Mouse (Mus musculus): ENCODE results near the gene Ilf3. TPM values are rescaled to one million over a fixed set of nuclear protein-coding genes. Genes with fewer than 3 reads are reported as not detected.
A peak's percentile ranks its signal among the peaks of the same experiment; 100 is the strongest.

Gene Ilf3
- polyA plus RNA-seq, 1 experiment from 2014 or later = 297 TPM

DNA sequence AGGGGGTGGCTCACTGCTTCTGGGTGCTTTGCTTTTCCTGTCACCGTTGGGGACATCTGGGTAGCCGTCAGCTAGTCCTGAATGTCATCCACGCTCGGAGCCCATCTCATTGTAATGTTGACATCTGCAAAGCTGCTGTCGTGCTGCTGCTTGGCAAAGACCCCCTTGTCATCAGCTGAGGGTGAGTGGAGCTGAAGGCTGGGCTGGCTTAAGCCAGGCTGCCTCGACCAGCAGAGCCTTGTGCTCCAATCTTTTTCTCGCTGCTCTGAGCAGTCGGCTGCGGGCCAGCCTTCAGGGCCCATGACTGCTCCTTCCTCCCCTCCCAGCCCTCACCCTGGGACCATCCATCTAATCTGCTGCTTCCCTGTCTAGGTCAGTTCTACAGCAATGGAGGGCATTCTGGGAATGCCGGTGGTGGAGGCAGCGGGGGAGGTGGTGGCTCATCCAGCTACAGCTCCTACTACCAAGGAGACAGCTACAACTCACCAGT is 35.1 kb downstream of the Ilf3 start:
- Histone ChIP-seq H3K9ac (ENCODE audit: low read length) (no peak overlapping the region), H3K27me3 (ENCODE audit: control insufficient read depth, insufficient read depth, low read length) (no peaks in the 10 kb centered on the region), H3K4me1 (replicated peaks; ENCODE audit: control insufficient read depth, insufficient read depth, low read length) (no peaks in the 10 kb centered on the region), H3K9me3 (ENCODE audit: control insufficient read depth, low read length) (no peaks in the 10 kb centered on the region), H3K27ac (ENCODE audit: low read depth, low read length) (no peak overlapping the region), H3K4me2 (ENCODE audit: low read depth, low read length, severe bottlenecking) (no peak overlapping the region), H3K4me3 (ENCODE audit: low read depth, low read length) (no peak overlapping the region), H3K36me3 (ENCODE audit: control insufficient read depth, insufficient read depth, low read length) (peaks cover 45% of the 10 kb centered on the region)
- 92% methylated on average over 11 of the region's 11 CpGs for WGBS
- no peak for ATAC-seq (replicated peaks; ENCODE audit: low FRiP score)
- no peak for DNase-seq (ENCODE audit: low spot score)

GRCm38 (mm10) chr9:21403745-21404144 is 36.1 kb downstream of the Ilf3 start:
- Histone ChIP-seq H3K27me3 (ENCODE audit: control insufficient read depth, insufficient read depth, low read length) (no peaks in the 10 kb centered on the region), H3K9me3 (ENCODE audit: control insufficient read depth, low read length) (no peaks in the 10 kb centered on the region), H3K4me1 (replicated peaks; ENCODE audit: control insufficient read depth, insufficient read depth, low read length) (no peaks in the 10 kb centered on the region), H3K27ac (ENCODE audit: low read depth, low read length) (no peak overlapping the region), H3K9ac (ENCODE audit: low read length) (no peak overlapping the region), H3K4me3 (ENCODE audit: low read depth, low read length) (no peak overlapping the region), H3K36me3 (ENCODE audit: control insufficient read depth, insufficient read depth, low read length) (peaks cover 42% of the 10 kb centered on the region), H3K4me2 (ENCODE audit: low read depth, low read length, severe bottlenecking) (no peak overlapping the region)
- WGBS = 91% methylated on average over 5 of the region's 5 CpGs
- DNase-seq (ENCODE audit: low spot score) (no peak), ATAC-seq (replicated peaks; ENCODE audit: low FRiP score) (no peak)

DNA sequence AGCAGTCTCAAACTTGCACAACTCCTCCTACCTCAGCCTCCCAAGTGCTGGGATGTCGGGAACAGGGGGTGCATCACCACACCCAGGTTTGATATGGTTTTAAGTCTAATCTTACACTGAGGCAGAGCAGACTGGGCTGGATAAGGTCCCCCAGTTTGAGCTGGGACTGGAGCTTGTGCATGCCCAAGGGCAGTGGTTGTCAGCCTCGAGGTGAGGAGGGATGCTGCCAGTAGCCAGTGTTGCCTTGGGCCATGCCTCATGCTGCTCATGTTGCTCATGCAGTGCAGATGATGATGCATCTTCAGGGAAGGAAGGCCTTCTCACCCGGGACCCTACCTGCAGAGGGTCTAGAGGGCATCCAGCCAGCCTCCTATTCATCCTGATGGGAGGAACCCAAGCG is 37.9 kb downstream of the Ilf3 start:
- no peaks in the 10 kb centered on the region for H3K27me3 ChIP-seq (ENCODE audit: control insufficient read depth, insufficient read depth, low read length)
- DNase-seq (ENCODE audit: low spot score) (no peak), ATAC-seq (replicated peaks; ENCODE audit: low FRiP score) (no peak)
- H3K4me2 ChIP-seq (ENCODE audit: low read depth, low read length, severe bottlenecking) = no peak overlapping the region
- no peaks in the 10 kb centered on the region for H3K9me3 ChIP-seq (ENCODE audit: control insufficient read depth, low read length)
- WGBS = 83% methylated on average over 4 of the region's 4 CpGs
- 0 out of 2 replicates have a peak, but pooled peaks cover 2% of the 10 kb centered on the region for H3K4me1 ChIP-seq (replicated peaks; ENCODE audit: control insufficient read depth, insufficient read depth, low read length)
- no peak overlapping the region for H3K27ac ChIP-seq (ENCODE audit: low read depth, low read length)
- H3K9ac ChIP-seq (ENCODE audit: low read length) = no peak overlapping the region
- peaks cover 30% of the 10 kb centered on the region; the same call in 1 of the 2 replicates for H3K36me3 ChIP-seq (ENCODE audit: control insufficient read depth, insufficient read depth, low read length)
- H3K4me3 ChIP-seq (ENCODE audit: low read depth, low read length) = no peak overlapping the region

- Histone ChIP-seq H3K27me3 (ENCODE audit: control insufficient read depth, insufficient read depth, low read length) (no peaks in the 10 kb centered on the region), H3K36me3 (ENCODE audit: control insufficient read depth, insufficient read depth, low read length) (peaks cover 22% of the 10 kb centered on the region; the same call in 1 of the 2 replicates), H3K9me3 (ENCODE audit: control insufficient read depth, low read length) (no peaks in the 10 kb centered on the region), H3K27ac (ENCODE audit: low read depth, low read length) (no peak overlapping the region), H3K4me2 (ENCODE audit: low read depth, low read length, severe bottlenecking) (no peak overlapping the region), H3K9ac (ENCODE audit: low read length) (no peak overlapping the region), H3K4me1 (replicated peaks; ENCODE audit: control insufficient read depth, insufficient read depth, low read length) (peaks cover 2% of the 10 kb centered on the region; the same call in 1 of the 2 replicates), H3K4me3 (ENCODE audit: low read depth, low read length) (no peak overlapping the region)
- ATAC-seq (replicated peaks; ENCODE audit: low FRiP score) = no peak
- DNase-seq (ENCODE audit: low spot score) = no peak
- WGBS = 29% methylated on average over 4 of the region's 4 CpGs
Measured at GRCm38 (mm10) chr9:21407951-21408350, 40.3 kb downstream of the Ilf3 start.

DNA sequence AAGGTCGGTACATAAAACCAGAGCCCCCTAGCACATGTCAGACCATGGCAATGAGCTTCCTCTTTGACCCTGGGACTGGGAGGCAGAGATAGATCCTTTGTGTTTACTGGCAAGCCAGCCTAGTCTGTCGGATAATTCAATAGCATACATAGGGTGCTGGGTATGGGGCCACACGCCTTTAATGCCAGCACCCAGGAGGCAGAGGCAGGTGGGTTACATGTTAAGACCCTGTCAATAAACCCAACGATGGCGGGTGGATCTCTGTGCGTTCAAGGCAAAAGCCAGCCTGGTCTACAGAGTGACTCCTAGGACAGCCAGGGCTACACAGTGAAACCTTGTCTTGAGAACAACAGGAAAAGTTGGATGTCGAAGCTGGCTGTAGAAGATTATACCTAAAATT is 41.0 kb downstream of the Ilf3 start:
- peaks cover 17% of the 10 kb centered on the region; the same call in 1 of the 2 replicates for H3K36me3 ChIP-seq (ENCODE audit: control insufficient read depth, insufficient read depth, low read length)
- H3K27ac ChIP-seq (ENCODE audit: low read depth, low read length) = no peak overlapping the region
- no peaks in the 10 kb centered on the region for H3K27me3 ChIP-seq (ENCODE audit: control insufficient read depth, insufficient read depth, low read length)
- H3K9ac ChIP-seq (ENCODE audit: low read length) = no peak overlapping the region
- DNase-seq (ENCODE audit: low spot score) = no peak
- H3K4me3 ChIP-seq (ENCODE audit: low read depth, low read length) = no peak overlapping the region
- H3K4me2 ChIP-seq (ENCODE audit: low read depth, low read length, severe bottlenecking) = no peak overlapping the region
- H3K4me1 ChIP-seq (replicated peaks; ENCODE audit: control insufficient read depth, insufficient read depth, low read length) = peaks cover 2% of the 10 kb centered on the region; the same call in 1 of the 2 replicates
- no peak for ATAC-seq (replicated peaks; ENCODE audit: low FRiP score)
- WGBS = 77% methylated on average over 7 of the region's 7 CpGs
- no peaks in the 10 kb centered on the region for H3K9me3 ChIP-seq (ENCODE audit: control insufficient read depth, low read length)

DNA sequence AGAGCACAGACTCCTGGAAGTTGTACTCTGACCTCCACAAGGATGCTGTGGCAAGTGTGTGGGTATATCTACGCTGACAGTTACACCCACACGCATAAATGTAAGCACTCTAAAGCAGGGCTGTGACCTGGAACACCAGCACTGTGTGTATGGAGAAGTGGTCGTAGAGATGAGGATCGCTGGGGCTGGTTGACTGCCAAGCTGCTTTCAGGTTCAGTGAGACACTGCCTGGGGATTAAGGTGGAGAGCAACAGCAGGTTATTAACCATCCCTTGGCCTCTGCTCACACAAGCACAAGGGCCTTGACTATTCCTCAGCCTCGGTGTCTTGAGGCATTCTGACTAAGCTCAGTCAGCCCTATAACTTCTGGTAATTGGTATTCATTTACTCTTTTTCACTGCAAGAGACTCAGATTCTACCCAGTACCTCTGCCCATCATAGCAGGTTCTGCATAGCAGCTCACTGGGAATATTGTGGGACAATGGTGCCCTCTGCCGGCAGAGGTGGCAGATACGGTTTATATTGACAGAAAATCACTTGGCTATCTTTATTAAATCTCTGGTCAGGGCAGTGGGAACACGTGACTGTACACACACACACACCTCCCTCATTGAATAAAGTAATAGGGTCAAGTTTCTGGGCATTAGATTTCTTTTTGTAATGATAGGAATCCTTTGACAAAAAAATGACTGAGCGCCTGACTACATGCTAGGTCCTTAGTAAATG is 42.1 kb downstream of the Ilf3 start:
- no peaks in the 10 kb centered on the region for H3K9me3 ChIP-seq (ENCODE audit: control insufficient read depth, low read length)
- 0 out of 2 replicates have a peak, but pooled peaks have one; percentile 11 for ATAC-seq (replicated peaks; ENCODE audit: low FRiP score)
- DNase-seq (ENCODE audit: low spot score) = peak; percentile 88
- 39% methylated on average over 9 of the region's 9 CpGs for WGBS
- H3K4me3 ChIP-seq (ENCODE audit: low read depth, low read length) = no peak overlapping the region
- no peaks in the 10 kb centered on the region for H3K27me3 ChIP-seq (ENCODE audit: control insufficient read depth, insufficient read depth, low read length)
- no peak overlapping the region for H3K9ac ChIP-seq (ENCODE audit: low read length)
- H3K36me3 ChIP-seq (ENCODE audit: control insufficient read depth, insufficient read depth, low read length) = peaks cover 9% of the 10 kb centered on the region; the same call in 1 of the 2 replicates
- peaks cover 2% of the 10 kb centered on the region; the same call in 1 of the 2 replicates for H3K4me1 ChIP-seq (replicated peaks; ENCODE audit: control insufficient read depth, insufficient read depth, low read length)
- H3K27ac ChIP-seq (ENCODE audit: low read depth, low read length) = no peak overlapping the region
- H3K4me2 ChIP-seq (ENCODE audit: low read depth, low read length, severe bottlenecking) = no peak overlapping the region

GRCm38 (mm10) chr9:21411669-21412550 is 44.2 kb downstream of the Ilf3 start, which contains the start of gene Qtrt1:
Gene Qtrt1, plus strand, starts transcription at chr9:21411837.
- H3K9ac ChIP-seq (ENCODE audit: low read length) = peak within 1 kb of the TSS; percentile 81
- H3K4me2 ChIP-seq (ENCODE audit: low read depth, low read length, severe bottlenecking) = peak within 1 kb of the TSS; percentile 81
- 2% methylated on average over 53 of the region's 53 CpGs for WGBS
- no peaks in the 10 kb centered on the region for H3K9me3 ChIP-seq (ENCODE audit: control insufficient read depth, low read length)
- peaks cover 2% of the 10 kb centered on the region; the same call in 1 of the 2 replicates for H3K4me1 ChIP-seq (replicated peaks; ENCODE audit: control insufficient read depth, insufficient read depth, low read length)
- no peaks in the 10 kb centered on the region for H3K27me3 ChIP-seq (ENCODE audit: control insufficient read depth, insufficient read depth, low read length)
- peak within 1 kb of the TSS; percentile 12; the same call in 1 of the 2 replicates for H3K27ac ChIP-seq (ENCODE audit: low read depth, low read length)
- peak within 1 kb of the TSS; percentile 75 for H3K4me3 ChIP-seq (ENCODE audit: low read depth, low read length)
- DNase-seq (ENCODE audit: low spot score) = peak; percentile 92
- peaks cover under 1% of the 10 kb centered on the region; the same call in 1 of the 2 replicates for H3K36me3 ChIP-seq (ENCODE audit: control insufficient read depth, insufficient read depth, low read length)
- ATAC-seq (replicated peaks; ENCODE audit: low FRiP score) = peak; percentile 96

DNA sequence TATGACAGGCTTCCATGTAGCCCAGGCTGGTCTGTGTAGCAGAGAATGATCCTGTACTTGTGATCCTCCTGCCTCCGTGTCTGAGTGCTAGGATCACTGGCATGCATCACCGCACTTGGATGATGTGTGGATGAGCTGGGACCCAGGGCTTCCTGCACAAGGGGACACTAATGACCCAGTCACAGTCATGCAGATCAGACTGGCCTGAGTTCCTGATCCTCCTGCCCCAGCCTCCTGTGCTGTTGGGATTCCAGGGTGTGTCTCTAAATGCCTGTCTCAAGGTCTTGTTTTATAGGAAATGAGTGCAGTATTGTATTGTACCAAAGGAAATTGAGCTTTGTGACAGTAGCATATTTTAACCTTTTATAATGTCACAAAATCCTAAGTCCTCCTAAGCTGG is 50.2 kb downstream of the Ilf3 start:
- Histone ChIP-seq H3K9ac (ENCODE audit: low read length) (no peak overlapping the region), H3K4me3 (ENCODE audit: low read depth, low read length) (no peak overlapping the region), H3K27me3 (ENCODE audit: control insufficient read depth, insufficient read depth, low read length) (no peaks in the 10 kb centered on the region), H3K27ac (ENCODE audit: low read depth, low read length) (no peak overlapping the region), H3K36me3 (ENCODE audit: control insufficient read depth, insufficient read depth, low read length) (peaks cover 4% of the 10 kb centered on the region; the same call in 1 of the 2 replicates), H3K4me1 (replicated peaks; ENCODE audit: control insufficient read depth, insufficient read depth, low read length) (no peaks in the 10 kb centered on the region), H3K4me2 (ENCODE audit: low read depth, low read length, severe bottlenecking) (no peak overlapping the region), H3K9me3 (ENCODE audit: control insufficient read depth, low read length) (no peaks in the 10 kb centered on the region)
- no peak for ATAC-seq (replicated peaks; ENCODE audit: low FRiP score)
- WGBS = 90% methylated on average over 2 of the region's 2 CpGs
- no peak for DNase-seq (ENCODE audit: low spot score)

Measured in forebrain, embryonic 11.5 days (tissue).